Mouse (Mus musculus): ENCODE measurements around the gene Lin7b. TPM values are rescaled to one million over a fixed set of nuclear protein-coding genes. Genes with fewer than 3 reads are reported as not detected.
A peak's percentile ranks its signal among the peaks of the same experiment; 100 is the strongest.

Lin7b gene
- polyA plus RNA-seq, 1 experiment from 2014 or later: 0.43 TPM

GRCm38 (mm10) chr7:45346905-45347304 lies 23.5 kb downstream of the Lin7b start:
- Histone ChIP-seq H3K9me3 (ENCODE audit: control insufficient read depth, low read length) (no peaks in the 10 kb centered on the region), H3K27ac (replicated peaks; ENCODE audit: low read depth, low read length) (no peak overlapping the region), H3K27me3 (ENCODE audit: control insufficient read depth, insufficient read depth, low read length) (no peaks in the 10 kb centered on the region), H3K4me2 (ENCODE audit: low read depth, severe bottlenecking) (no peak overlapping the region), H3K9ac (ENCODE audit: low read length) (no peak overlapping the region), H3K4me1 (ENCODE audit: control insufficient read depth, insufficient read depth, low read length) (no peaks in the 10 kb centered on the region), H3K36me3 (ENCODE audit: control insufficient read depth, insufficient read depth, low read length) (no peaks in the 10 kb centered on the region), H3K4me3 (ENCODE audit: low read depth, low read length) (no peak overlapping the region)
- WGBS: 73% methylated on average over 13 of the region's 13 CpGs
- DNase-seq (ENCODE audit: low spot score) (no peak), ATAC-seq (ENCODE audit: insufficient number of reproducible peaks, low FRiP score, low TSS enrichment, low read depth) (no peak)

DNA sequence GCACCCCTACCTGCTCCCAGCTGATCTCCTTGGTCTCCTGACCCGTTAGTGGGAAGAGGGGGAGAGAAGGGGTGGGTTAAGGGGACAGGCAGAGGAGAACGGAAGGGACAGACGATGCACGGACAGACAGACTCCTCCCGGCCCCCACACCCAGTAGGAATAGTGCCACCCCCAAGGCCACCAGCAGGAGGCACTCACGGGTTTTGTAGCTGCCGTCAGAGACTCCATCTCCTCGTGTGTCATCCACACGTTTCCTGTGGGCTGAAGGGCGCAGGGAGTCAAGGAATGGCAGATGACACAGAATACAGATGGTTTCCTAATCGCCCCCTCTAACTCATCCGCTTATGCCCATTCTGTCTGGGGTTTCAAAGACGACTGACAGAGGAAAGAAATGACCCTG lies 26.8 kb downstream of the Lin7b start:
- no peak for ATAC-seq (ENCODE audit: insufficient number of reproducible peaks, low FRiP score, low TSS enrichment, low read depth)
- no peak overlapping the region for H3K9ac ChIP-seq (ENCODE audit: low read length)
- no peak overlapping the region for H3K4me2 ChIP-seq (ENCODE audit: low read depth, severe bottlenecking)
- H3K4me3 ChIP-seq (ENCODE audit: low read depth, low read length): no peak overlapping the region
- H3K9me3 ChIP-seq (ENCODE audit: control insufficient read depth, low read length): no peaks in the 10 kb centered on the region
- DNase-seq (ENCODE audit: low spot score): no peak
- H3K36me3 ChIP-seq (ENCODE audit: control insufficient read depth, insufficient read depth, low read length): no peaks in the 10 kb centered on the region
- 28% methylated on average over 13 of the region's 13 CpGs for WGBS
- no peaks in the 10 kb centered on the region for H3K27me3 ChIP-seq (ENCODE audit: control insufficient read depth, insufficient read depth, low read length)
- H3K4me1 ChIP-seq (ENCODE audit: control insufficient read depth, insufficient read depth, low read length): peaks cover 23% of the 10 kb centered on the region
- no peak overlapping the region for H3K27ac ChIP-seq (replicated peaks; ENCODE audit: low read depth, low read length)

DNA sequence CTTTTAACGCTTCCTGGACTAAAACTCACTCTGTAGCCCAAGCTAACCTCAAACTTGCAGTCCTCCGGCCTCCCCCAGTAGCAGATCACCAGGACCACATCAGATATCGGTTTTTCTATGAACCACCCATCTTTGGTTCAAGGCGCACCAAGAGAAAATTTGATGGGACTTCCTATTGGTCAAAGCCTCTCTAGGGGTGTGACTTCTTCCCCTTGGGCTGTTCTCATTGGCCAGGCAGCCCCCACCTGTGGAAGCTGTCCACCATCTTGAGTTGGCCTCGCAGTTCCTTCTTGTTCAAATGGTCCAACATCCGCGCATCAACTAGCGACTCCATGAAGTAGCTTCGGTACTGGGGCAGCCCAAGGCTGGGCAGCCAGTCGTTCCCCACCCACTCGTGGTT lies 28.3 kb downstream of the Lin7b start:
- DNase-seq (ENCODE audit: low spot score) (no peak), ATAC-seq (ENCODE audit: insufficient number of reproducible peaks, low FRiP score, low TSS enrichment, low read depth) (no peak)
- Histone ChIP-seq H3K9me3 (ENCODE audit: control insufficient read depth, low read length) (no peaks in the 10 kb centered on the region), H3K4me1 (ENCODE audit: control insufficient read depth, insufficient read depth, low read length) (peaks cover 28% of the 10 kb centered on the region), H3K4me3 (ENCODE audit: low read depth, low read length) (no peak overlapping the region), H3K4me2 (ENCODE audit: low read depth, severe bottlenecking) (no peak overlapping the region), H3K27ac (replicated peaks; ENCODE audit: low read depth, low read length) (no peak overlapping the region), H3K9ac (ENCODE audit: low read length) (no peak overlapping the region), H3K36me3 (ENCODE audit: control insufficient read depth, insufficient read depth, low read length) (no peaks in the 10 kb centered on the region), H3K27me3 (ENCODE audit: control insufficient read depth, insufficient read depth, low read length) (0 out of 2 replicates have a peak, but pooled peaks cover 2% of the 10 kb centered on the region)
- WGBS: 92% methylated on average over 11 of the region's 11 CpGs

GRCm38 (mm10) chr7:45341303-45341702 lies 29.1 kb downstream of the Lin7b start:
- Histone ChIP-seq H3K4me1 (ENCODE audit: control insufficient read depth, insufficient read depth, low read length) (peaks cover 28% of the 10 kb centered on the region), H3K4me2 (ENCODE audit: low read depth, severe bottlenecking) (peak overlapping the region; percentile 93; the same call in 1 of the 2 replicates), H3K27me3 (ENCODE audit: control insufficient read depth, insufficient read depth, low read length) (0 out of 2 replicates have a peak, but pooled peaks cover 2% of the 10 kb centered on the region), H3K27ac (replicated peaks; ENCODE audit: low read depth, low read length) (no peak overlapping the region), H3K36me3 (ENCODE audit: control insufficient read depth, insufficient read depth, low read length) (no peaks in the 10 kb centered on the region), H3K9ac (ENCODE audit: low read length) (no peak overlapping the region), H3K4me3 (ENCODE audit: low read depth, low read length) (no peak overlapping the region), H3K9me3 (ENCODE audit: control insufficient read depth, low read length) (no peaks in the 10 kb centered on the region)
- DNase-seq (ENCODE audit: low spot score) (peak; percentile 80), ATAC-seq (ENCODE audit: insufficient number of reproducible peaks, low FRiP score, low TSS enrichment, low read depth) (no peak)
- 4% methylated on average over 8 of the region's 8 CpGs for WGBS

- 2% methylated on average over 11 of the region's 11 CpGs for WGBS
- Histone ChIP-seq H3K36me3 (ENCODE audit: control insufficient read depth, insufficient read depth, low read length) (no peaks in the 10 kb centered on the region), H3K27ac (replicated peaks; ENCODE audit: low read depth, low read length) (no peak overlapping the region), H3K4me3 (ENCODE audit: low read depth, low read length) (peak overlapping the region; percentile 52), H3K4me1 (ENCODE audit: control insufficient read depth, insufficient read depth, low read length) (peaks cover 28% of the 10 kb centered on the region), H3K4me2 (ENCODE audit: low read depth, severe bottlenecking) (peak overlapping the region; percentile 93), H3K27me3 (ENCODE audit: control insufficient read depth, insufficient read depth, low read length) (0 out of 2 replicates have a peak, but pooled peaks cover 2% of the 10 kb centered on the region), H3K9ac (ENCODE audit: low read length) (peak overlapping the region; percentile 68; the same call in 1 of the 2 replicates), H3K9me3 (ENCODE audit: control insufficient read depth, low read length) (no peaks in the 10 kb centered on the region)
- ATAC-seq (ENCODE audit: insufficient number of reproducible peaks, low FRiP score, low TSS enrichment, low read depth): no peak
- DNase-seq (ENCODE audit: low spot score): peak; percentile 77
Measured at GRCm38 (mm10) chr7:45340669-45341068, 29.7 kb downstream of the Lin7b start.

- DNase-seq (ENCODE audit: low spot score): no peak
- H3K4me3 ChIP-seq (ENCODE audit: low read depth, low read length): peak overlapping the region; percentile 52
- peak overlapping the region; percentile 68 for H3K9ac ChIP-seq (ENCODE audit: low read length)
- peak overlapping the region; percentile 93 for H3K4me2 ChIP-seq (ENCODE audit: low read depth, severe bottlenecking)
- peaks cover 31% of the 10 kb centered on the region for H3K4me1 ChIP-seq (ENCODE audit: control insufficient read depth, insufficient read depth, low read length)
- H3K27me3 ChIP-seq (ENCODE audit: control insufficient read depth, insufficient read depth, low read length): 0 out of 2 replicates have a peak, but pooled peaks cover 2% of the 10 kb centered on the region
- no peaks in the 10 kb centered on the region for H3K36me3 ChIP-seq (ENCODE audit: control insufficient read depth, insufficient read depth, low read length)
- no peak for ATAC-seq (ENCODE audit: insufficient number of reproducible peaks, low FRiP score, low TSS enrichment, low read depth)
- under 1% methylated on average over 11 of the region's 11 CpGs for WGBS
- H3K27ac ChIP-seq (replicated peaks; ENCODE audit: low read depth, low read length): no peak overlapping the region
- no peaks in the 10 kb centered on the region for H3K9me3 ChIP-seq (ENCODE audit: control insufficient read depth, low read length)
Measured at GRCm38 (mm10) chr7:45340066-45340442, 30.3 kb downstream of the Lin7b start.

DNA sequence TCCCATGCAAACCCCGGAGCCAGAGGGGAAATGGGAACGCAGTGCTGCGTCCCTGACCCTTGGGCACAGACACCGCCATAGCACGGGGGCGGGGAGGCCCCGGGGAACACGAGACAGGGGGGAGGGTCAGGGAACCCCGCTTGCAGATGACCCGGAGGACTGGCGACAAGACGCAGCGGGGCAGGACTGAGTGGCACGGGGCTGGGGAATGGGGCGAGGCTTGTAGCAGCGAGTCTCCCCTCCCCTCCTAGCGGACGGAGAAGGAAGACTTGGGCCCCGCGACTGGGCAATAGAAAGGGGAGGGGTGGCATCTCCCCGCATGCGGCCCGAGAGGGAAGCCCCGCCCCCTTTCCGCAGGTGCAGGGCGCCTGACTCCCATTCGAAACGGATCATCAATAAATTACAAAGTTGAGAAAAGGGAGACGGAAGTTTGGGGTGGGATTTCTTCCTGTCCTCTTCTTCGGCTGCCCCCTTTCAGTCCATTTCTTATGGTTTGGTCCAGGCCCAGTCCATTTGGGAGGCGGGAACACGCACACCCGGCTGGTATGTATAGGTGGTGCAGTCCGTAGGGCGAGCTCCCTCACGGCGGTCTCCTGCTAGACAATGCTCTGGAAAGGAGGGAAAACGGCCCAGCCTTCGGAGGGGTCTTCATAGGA lies 30.8 kb downstream of the Lin7b start:
- Histone ChIP-seq H3K27me3 (ENCODE audit: control insufficient read depth, insufficient read depth, low read length) (0 out of 2 replicates have a peak, but pooled peaks cover 2% of the 10 kb centered on the region), H3K4me1 (ENCODE audit: control insufficient read depth, insufficient read depth, low read length) (peaks cover 37% of the 10 kb centered on the region), H3K4me2 (ENCODE audit: low read depth, severe bottlenecking) (peak overlapping the region; percentile 93), H3K36me3 (ENCODE audit: control insufficient read depth, insufficient read depth, low read length) (no peaks in the 10 kb centered on the region), H3K9ac (ENCODE audit: low read length) (peak overlapping the region; percentile 68), H3K4me3 (ENCODE audit: low read depth, low read length) (peak overlapping the region; percentile 52), H3K9me3 (ENCODE audit: control insufficient read depth, low read length) (no peaks in the 10 kb centered on the region), H3K27ac (replicated peaks; ENCODE audit: low read depth, low read length) (0 out of 2 replicates have a peak overlapping the region, but pooled peaks have one; percentile 21)
- WGBS: 0% methylated on average over 37 of the region's 39 CpGs
- peak; percentile 76 for ATAC-seq (ENCODE audit: insufficient number of reproducible peaks, low FRiP score, low TSS enrichment, low read depth)
- DNase-seq (ENCODE audit: low spot score): peak; percentile 88

- 0 out of 2 replicates have a peak overlapping the region, but pooled peaks have one; percentile 52 for H3K4me3 ChIP-seq (ENCODE audit: low read depth, low read length)
- no peak overlapping the region; the same call in 1 of the 2 replicates for H3K9ac ChIP-seq (ENCODE audit: low read length)
- no peak for ATAC-seq (ENCODE audit: insufficient number of reproducible peaks, low FRiP score, low TSS enrichment, low read depth)
- H3K27ac ChIP-seq (replicated peaks; ENCODE audit: low read depth, low read length): 0 out of 2 replicates have a peak overlapping the region, but pooled peaks have one; percentile 14
- peaks cover 40% of the 10 kb centered on the region for H3K4me1 ChIP-seq (ENCODE audit: control insufficient read depth, insufficient read depth, low read length)
- no peaks in the 10 kb centered on the region for H3K9me3 ChIP-seq (ENCODE audit: control insufficient read depth, low read length)
- peak; percentile 58 for DNase-seq (ENCODE audit: low spot score)
- peak overlapping the region; percentile 93 for H3K4me2 ChIP-seq (ENCODE audit: low read depth, severe bottlenecking)
- H3K36me3 ChIP-seq (ENCODE audit: control insufficient read depth, insufficient read depth, low read length): no peaks in the 10 kb centered on the region
- 3% methylated on average over 14 of the region's 14 CpGs for WGBS
- peaks cover 2% of the 10 kb centered on the region; the same call in 1 of the 2 replicates for H3K27me3 ChIP-seq (ENCODE audit: control insufficient read depth, insufficient read depth, low read length)
Measured at GRCm38 (mm10) chr7:45338161-45338911, 32.0 kb downstream of the Lin7b start.
